Mouse (Mus musculus): ENCODE results near the gene Zeb2. TPM values are rescaled to one million over a fixed set of nuclear protein-coding genes. Genes with fewer than 3 reads are reported as not detected.

Zeb2 gene
- polyA plus RNA-seq, 1 experiment from 2014 or later = 96.4 TPM

DNA sequence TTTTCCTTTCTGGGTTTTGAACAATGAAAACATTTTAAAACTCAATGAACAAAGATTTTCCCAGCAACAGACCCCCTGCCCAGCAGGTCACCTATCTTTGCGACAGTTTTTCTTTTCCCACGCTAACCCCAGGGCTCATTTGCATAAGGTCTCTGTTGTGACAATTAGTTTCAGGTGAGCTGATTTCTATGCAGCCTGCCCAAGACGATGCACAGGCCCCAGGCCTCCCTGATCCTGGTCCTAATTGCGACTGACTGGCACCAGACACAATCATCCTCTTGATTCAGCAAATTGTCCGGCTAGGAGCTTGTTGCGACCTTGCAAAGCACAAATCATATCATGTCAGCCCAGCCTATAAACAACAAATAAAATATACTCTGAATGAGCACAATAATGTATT, 44.2 kb downstream of the Zeb2 start:
- Histone ChIP-seq H3K27me3 (no peaks in the 10 kb centered on the region), H3K9ac (no peak overlapping the region), H3K27ac (no peak overlapping the region), H3K4me3 (no peak overlapping the region), H3K36me3 (0 out of 2 replicates have a peak, but pooled peaks cover 9% of the 10 kb centered on the region), H3K4me1 (peaks cover 31% of the 10 kb centered on the region), H3K4me2 (no peak overlapping the region), H3K9me3 (no peaks in the 10 kb centered on the region)
- no peak for ATAC-seq (ENCODE audit: insufficient number of reproducible peaks, insufficient read depth, low FRiP score, low TSS enrichment, low read depth)
- WGBS = 29% methylated on average over 6 of the region's 6 CpGs

DNA sequence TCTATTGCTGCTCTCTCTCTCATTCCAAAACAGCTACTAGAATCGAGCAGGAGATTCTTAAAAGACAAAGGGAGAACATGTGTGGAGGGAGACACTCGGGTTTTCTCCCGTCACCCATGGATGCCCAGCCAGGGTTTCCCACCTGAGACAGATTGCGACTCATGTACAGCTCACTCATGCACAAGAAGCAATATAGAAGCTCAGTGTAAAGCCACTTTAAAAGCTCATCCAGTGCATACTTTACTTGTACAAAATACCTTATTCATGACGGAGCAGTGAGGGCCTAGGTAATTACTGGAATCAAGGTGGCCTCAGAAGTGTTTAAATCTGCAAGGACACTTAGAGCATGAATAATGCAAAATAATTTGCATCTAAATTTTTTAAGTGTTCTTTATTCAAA, 45.9 kb downstream of the Zeb2 start:
- Histone ChIP-seq H3K4me2 (no peak overlapping the region), H3K9me3 (no peaks in the 10 kb centered on the region), H3K9ac (no peak overlapping the region), H3K27ac (no peak overlapping the region), H3K27me3 (no peaks in the 10 kb centered on the region), H3K36me3 (no peaks in the 10 kb centered on the region), H3K4me3 (no peak overlapping the region), H3K4me1 (peaks cover 40% of the 10 kb centered on the region)
- 64% methylated on average over 5 of the region's 5 CpGs for WGBS
- no peak for ATAC-seq (ENCODE audit: insufficient number of reproducible peaks, insufficient read depth, low FRiP score, low TSS enrichment, low read depth)

DNA sequence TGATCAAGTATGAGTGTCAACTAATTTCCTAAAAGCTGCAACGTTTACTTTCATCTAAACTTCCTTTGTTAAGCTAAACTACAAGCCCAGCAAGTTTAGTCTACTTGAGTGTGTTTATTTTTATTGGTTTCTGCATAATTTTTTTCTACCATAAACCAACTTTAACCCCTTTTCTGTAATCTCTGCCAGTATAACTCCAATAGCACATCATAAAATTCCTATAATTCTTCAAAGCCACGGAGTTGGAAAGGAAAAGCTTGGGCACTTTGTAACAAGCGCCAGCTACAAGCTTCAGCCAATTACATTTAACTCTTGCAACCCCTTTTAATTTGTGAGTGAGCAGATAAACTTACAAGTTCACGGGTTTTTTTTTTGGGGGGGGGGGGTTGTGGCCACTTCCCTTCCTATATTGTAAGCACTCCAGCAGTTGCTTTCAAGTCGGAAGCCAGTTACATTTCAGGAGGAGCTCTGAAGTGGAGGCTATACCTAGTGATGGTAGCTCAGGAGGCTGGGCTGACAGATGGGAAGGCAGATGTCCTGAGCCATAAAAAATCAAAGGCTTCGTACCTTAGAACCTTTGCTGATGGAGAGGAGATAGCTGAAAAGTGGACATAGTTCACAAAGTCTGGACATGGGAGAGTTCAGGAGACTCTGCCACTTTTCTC, 46.5 kb downstream of the Zeb2 start:
- 52% methylated on average over 6 of the region's 6 CpGs for WGBS
- H3K4me2 ChIP-seq = no peak overlapping the region
- no peak overlapping the region for H3K4me3 ChIP-seq
- H3K4me1 ChIP-seq = peaks cover 45% of the 10 kb centered on the region
- ATAC-seq (ENCODE audit: insufficient number of reproducible peaks, insufficient read depth, low FRiP score, low TSS enrichment, low read depth) = no peak
- H3K27ac ChIP-seq = no peak overlapping the region
- no peaks in the 10 kb centered on the region for H3K36me3 ChIP-seq
- H3K9me3 ChIP-seq = no peaks in the 10 kb centered on the region
- H3K27me3 ChIP-seq = no peaks in the 10 kb centered on the region
- no peak overlapping the region for H3K9ac ChIP-seq

DNA sequence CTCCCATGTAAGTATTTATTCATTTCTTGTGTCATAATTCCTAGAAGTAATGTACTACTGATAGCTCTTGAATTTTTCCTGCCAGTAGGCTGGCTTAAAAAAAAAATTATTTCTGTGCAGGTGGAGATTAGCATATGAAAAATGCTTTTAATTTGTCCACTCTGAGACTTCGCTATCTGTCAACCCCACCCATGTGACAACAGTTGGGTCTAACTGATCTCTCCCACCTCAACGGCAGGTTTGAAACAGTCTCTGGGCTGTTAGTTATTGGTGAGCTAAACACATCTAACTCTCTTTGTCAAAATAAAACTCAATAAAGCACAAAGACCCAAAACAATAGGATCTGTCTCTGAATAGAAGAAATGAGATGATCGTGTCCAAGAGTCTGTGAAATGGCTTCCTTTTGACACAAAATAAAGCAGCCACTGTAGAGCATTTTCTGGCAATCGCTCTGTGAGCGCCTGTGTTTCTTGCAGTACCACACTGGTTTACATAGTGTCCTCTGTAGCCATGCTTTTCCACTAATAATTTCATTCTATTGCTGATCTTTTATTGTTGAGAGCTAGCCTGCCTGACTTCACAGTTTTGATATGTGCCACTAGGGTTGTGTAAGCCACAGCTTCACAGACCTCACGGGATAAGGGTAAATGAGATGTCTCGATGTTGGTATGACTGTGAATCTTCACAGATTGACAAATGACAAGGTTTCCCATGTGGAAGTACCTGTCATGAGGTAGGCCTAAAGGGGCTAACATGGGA, 48.2 kb downstream of the Zeb2 start:
- no peak for ATAC-seq (ENCODE audit: insufficient number of reproducible peaks, insufficient read depth, low FRiP score, low TSS enrichment, low read depth)
- Histone ChIP-seq H3K27ac (no peak overlapping the region), H3K9me3 (no peaks in the 10 kb centered on the region), H3K36me3 (no peaks in the 10 kb centered on the region), H3K9ac (no peak overlapping the region), H3K4me1 (peaks cover 51% of the 10 kb centered on the region), H3K27me3 (no peaks in the 10 kb centered on the region), H3K4me3 (no peak overlapping the region), H3K4me2 (no peak overlapping the region)
- 90% methylated on average over 7 of the region's 7 CpGs for WGBS

DNA sequence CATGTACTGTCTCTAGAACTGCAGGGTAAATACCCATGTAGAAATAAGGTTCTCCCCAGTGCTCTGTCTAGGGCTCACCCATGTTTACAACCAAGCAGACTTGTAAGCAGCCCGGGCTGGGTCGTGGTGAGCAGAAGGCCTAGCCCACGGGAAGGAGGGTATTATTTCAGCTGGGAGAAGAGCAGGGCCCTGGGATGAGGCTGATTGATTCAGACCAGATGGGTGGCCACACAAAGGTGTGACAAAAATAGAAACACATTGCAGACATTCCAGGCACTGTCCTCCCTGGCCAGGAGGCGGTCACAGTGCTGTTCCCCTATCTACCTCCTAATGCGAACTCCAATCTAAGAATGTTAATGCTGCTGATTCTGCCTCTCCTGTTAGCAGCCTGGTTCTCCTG, 50.1 kb downstream of the Zeb2 start:
- no peak for ATAC-seq (ENCODE audit: insufficient number of reproducible peaks, insufficient read depth, low FRiP score, low TSS enrichment, low read depth)
- Histone ChIP-seq H3K27me3 (no peaks in the 10 kb centered on the region), H3K36me3 (no peaks in the 10 kb centered on the region), H3K4me2 (no peak overlapping the region), H3K4me1 (peaks cover 53% of the 10 kb centered on the region), H3K27ac (peak overlapping the region; percentile 60; the same call in 1 of the 2 replicates), H3K9me3 (no peaks in the 10 kb centered on the region), H3K9ac (no peak overlapping the region), H3K4me3 (no peak overlapping the region)
- WGBS = 15% methylated on average over 5 of the region's 5 CpGs

DNA sequence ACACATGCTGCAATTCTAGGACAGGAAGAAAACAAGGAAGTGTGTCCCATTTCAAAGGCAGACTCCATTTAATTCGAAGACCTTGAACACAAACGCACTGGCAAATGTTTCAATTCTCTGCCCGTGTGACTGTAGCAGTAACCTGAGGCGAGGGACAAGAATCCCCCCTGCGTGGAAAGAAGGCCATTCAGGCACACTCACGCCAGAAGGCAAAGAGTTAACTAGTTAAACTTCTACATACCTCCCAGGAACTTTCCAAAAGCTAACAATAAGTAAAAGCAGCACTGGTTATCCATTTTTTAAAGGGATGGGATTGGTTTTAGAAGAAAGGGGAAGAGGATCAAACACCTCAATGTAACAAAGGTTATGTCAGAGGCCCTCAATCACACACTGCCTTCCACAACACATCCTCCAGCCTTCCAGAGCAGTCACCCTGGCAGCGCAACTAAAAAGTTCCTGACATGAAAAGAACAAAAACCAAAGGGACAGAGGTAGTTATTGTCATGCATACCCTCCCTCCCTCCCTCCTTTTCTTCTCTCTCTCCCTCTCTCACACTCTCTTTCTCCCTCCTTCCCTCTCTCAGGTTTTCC, 53.8 kb downstream of the Zeb2 start:
- H3K27ac ChIP-seq = 0 out of 2 replicates have a peak overlapping the region, but pooled peaks have one; percentile 48
- H3K9ac ChIP-seq = no peak overlapping the region
- WGBS = 22% methylated on average over 7 of the region's 7 CpGs
- peaks cover 46% of the 10 kb centered on the region for H3K4me1 ChIP-seq
- no peak overlapping the region for H3K4me3 ChIP-seq
- no peaks in the 10 kb centered on the region; the same call in 1 of the 2 replicates for H3K27me3 ChIP-seq
- H3K9me3 ChIP-seq = no peaks in the 10 kb centered on the region
- no peak overlapping the region for H3K4me2 ChIP-seq
- H3K36me3 ChIP-seq = no peaks in the 10 kb centered on the region
- no peak for ATAC-seq (ENCODE audit: insufficient number of reproducible peaks, insufficient read depth, low FRiP score, low TSS enrichment, low read depth)

DNA sequence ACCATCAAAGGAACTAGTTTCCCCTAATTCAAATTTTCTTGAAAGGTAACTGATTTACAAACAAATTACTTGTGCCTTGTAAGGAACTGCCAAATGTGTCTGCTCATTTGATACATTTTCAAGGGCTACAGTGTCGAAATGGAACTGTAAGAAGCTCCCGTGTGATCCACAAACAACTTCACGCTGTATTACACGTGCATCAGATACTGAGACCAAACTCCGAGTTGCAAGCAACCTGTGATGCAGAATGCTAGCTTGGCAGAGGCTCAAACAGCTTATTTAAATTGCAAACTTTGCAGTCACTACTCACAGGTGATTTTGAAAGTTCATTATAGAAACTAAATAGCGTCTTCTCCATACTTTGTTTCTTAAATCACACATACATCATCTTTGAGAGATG, 55.1 kb downstream of the Zeb2 start:
- H3K9ac ChIP-seq = no peak overlapping the region
- H3K9me3 ChIP-seq = no peaks in the 10 kb centered on the region
- H3K4me1 ChIP-seq = peaks cover 38% of the 10 kb centered on the region
- H3K36me3 ChIP-seq = no peaks in the 10 kb centered on the region
- no peaks in the 10 kb centered on the region; the same call in 1 of the 2 replicates for H3K27me3 ChIP-seq
- WGBS = 63% methylated on average over 6 of the region's 6 CpGs
- no peak overlapping the region for H3K27ac ChIP-seq
- no peak overlapping the region for H3K4me2 ChIP-seq
- no peak overlapping the region for H3K4me3 ChIP-seq
- no peak for ATAC-seq (ENCODE audit: insufficient number of reproducible peaks, insufficient read depth, low FRiP score, low TSS enrichment, low read depth)

DNA sequence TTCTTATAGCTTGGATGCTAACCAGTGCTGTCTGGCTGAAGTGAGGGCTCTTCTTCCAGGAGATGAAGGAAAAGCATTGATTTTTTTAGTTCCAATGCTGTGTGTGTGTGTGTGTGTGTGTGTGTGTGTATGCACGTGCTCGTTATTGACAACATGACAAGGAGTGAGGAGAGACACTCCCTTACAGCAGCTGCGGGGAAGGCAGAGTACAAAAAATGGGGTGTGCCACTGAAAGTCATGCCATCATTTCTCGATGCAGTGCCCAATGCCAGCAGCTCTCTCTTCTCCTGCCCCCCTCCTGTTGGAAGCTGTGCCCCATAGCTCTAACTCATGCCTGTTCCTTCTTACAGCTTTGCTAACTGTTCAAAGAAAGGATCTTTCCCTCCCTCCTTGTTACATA, 56.4 kb downstream of the Zeb2 start:
- no peak overlapping the region for H3K27ac ChIP-seq
- WGBS = 69% methylated on average over 4 of the region's 4 CpGs

DNA sequence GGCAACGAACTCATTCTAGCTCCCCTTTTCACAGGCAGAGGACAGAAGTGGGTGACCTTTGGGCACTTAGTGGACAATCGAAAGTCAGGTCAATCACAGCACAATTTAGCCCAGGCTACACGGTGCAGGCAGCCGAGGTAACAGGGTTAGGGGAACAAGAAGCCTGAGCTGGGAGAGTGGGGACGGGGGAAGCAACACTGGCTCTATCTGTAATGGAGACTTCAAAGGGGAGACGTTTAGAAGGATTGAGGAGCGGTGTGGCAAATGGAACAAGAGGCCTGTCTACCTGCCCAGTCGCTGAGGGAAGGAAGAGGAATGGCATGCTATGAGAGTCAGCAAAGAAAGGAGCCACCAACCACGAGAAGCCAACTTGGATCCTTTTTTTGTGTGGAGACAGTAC, 57.0 kb downstream of the Zeb2 start:
- Histone ChIP-seq H3K27ac (no peak overlapping the region), H3K9me3 (no peaks in the 10 kb centered on the region), H3K4me2 (no peak overlapping the region), H3K27me3 (no peaks in the 10 kb centered on the region; the same call in 1 of the 2 replicates), H3K4me1 (peaks cover 33% of the 10 kb centered on the region), H3K9ac (no peak overlapping the region), H3K4me3 (no peak overlapping the region), H3K36me3 (no peaks in the 10 kb centered on the region)
- WGBS = 85% methylated on average over 9 of the region's 9 CpGs
- ATAC-seq (ENCODE audit: insufficient number of reproducible peaks, insufficient read depth, low FRiP score, low TSS enrichment, low read depth) = no peak

More for the DNA sequence above, 56.4 kb downstream of the Zeb2 start:
- Histone ChIP-seq H3K4me3 (no peak overlapping the region), H3K9me3 (no peaks in the 10 kb centered on the region), H3K4me1 (peaks cover 35% of the 10 kb centered on the region), H3K36me3 (no peaks in the 10 kb centered on the region), H3K27me3 (no peaks in the 10 kb centered on the region; the same call in 1 of the 2 replicates), H3K9ac (no peak overlapping the region), H3K4me2 (no peak overlapping the region)
- no peak for ATAC-seq (ENCODE audit: insufficient number of reproducible peaks, insufficient read depth, low FRiP score, low TSS enrichment, low read depth)

DNA sequence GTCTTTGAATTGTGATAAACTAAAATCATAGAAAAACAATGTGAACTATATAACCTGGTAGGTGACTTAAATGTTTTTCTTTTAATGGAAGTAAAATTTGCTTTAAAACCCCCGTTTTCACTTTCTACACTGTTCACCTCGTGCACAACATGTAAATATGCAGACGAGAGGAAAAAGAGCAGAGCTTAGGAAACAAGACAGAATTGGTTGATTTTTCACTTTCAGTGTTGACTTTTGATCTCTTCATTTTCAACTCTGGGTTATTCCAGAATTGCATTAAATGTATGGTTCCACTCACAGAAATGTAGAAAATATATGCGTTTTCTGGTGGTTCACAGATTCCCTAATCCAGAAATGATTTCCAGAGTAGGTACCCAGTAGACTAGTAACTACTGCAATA, 57.6 kb downstream of the Zeb2 start:
- no peak for ATAC-seq (ENCODE audit: insufficient number of reproducible peaks, insufficient read depth, low FRiP score, low TSS enrichment, low read depth)
- H3K9me3 ChIP-seq = no peaks in the 10 kb centered on the region
- WGBS = 85% methylated on average over 4 of the region's 4 CpGs

DNA sequence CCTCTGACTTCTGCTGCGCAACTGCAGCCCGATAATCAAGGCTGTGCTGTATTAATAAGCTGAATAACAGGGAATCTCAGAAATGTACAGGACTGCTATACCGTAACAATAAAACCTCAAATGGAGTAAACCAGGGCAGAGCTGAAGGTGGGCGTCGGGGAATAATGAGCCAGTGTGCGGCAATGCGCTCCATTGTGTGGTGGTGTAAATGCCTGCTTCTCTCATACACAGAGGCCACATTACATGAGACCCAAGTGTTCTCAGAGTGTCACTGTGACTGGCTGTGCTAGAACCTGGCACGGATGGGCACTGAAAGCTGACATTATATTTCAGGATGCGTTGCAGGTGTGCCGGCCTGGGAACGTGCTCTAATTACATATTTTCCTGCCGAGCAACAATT, 58.2 kb downstream of the Zeb2 start:
- Histone ChIP-seq H3K27ac (no peak overlapping the region), H3K9me3 (no peaks in the 10 kb centered on the region), H3K4me2 (no peak overlapping the region), H3K27me3 (no peaks in the 10 kb centered on the region; the same call in 1 of the 2 replicates), H3K4me1 (peaks cover 41% of the 10 kb centered on the region), H3K4me3 (no peak overlapping the region), H3K9ac (no peak overlapping the region), H3K36me3 (no peaks in the 10 kb centered on the region)
- ATAC-seq (ENCODE audit: insufficient number of reproducible peaks, insufficient read depth, low FRiP score, low TSS enrichment, low read depth) = no peak
- WGBS = 72% methylated on average over 12 of the region's 12 CpGs

More for the DNA sequence above, 57.6 kb downstream of the Zeb2 start:
- Histone ChIP-seq H3K27ac (no peak overlapping the region), H3K4me2 (no peak overlapping the region), H3K4me1 (peaks cover 35% of the 10 kb centered on the region), H3K9ac (no peak overlapping the region), H3K4me3 (no peak overlapping the region), H3K36me3 (no peaks in the 10 kb centered on the region), H3K27me3 (no peaks in the 10 kb centered on the region; the same call in 1 of the 2 replicates)

Measured in embryonic facial prominence, embryonic 13.5 days (tissue).